Mouse (Mus musculus) inflammation-experienced regulatory T-cells, adult 6 months (primary cell): Measurements from ENCODE around the gene Cdk14. TPM values are rescaled to one million over a fixed set of nuclear protein-coding genes. Genes with fewer than 3 reads are reported as not detected.

ENCODE experiments used
- ATAC-seq: one replicate; pipeline ENCODE4 v1.8.0; 2017
- polyA plus RNA-seq, 3 experiments: library from polyadenylated mRNA; unstranded; fragments of 100-300 nt; shearing (Covaris generic); gene quantifications; one replicate each; pipeline ENCODE4 v1.2.1; 2017

Gene Cdk14
- polyA plus RNA-seq, 3 experiments from 2014 or later, result 0.12 to 0.78 TPM; not detected in 1

DNA sequence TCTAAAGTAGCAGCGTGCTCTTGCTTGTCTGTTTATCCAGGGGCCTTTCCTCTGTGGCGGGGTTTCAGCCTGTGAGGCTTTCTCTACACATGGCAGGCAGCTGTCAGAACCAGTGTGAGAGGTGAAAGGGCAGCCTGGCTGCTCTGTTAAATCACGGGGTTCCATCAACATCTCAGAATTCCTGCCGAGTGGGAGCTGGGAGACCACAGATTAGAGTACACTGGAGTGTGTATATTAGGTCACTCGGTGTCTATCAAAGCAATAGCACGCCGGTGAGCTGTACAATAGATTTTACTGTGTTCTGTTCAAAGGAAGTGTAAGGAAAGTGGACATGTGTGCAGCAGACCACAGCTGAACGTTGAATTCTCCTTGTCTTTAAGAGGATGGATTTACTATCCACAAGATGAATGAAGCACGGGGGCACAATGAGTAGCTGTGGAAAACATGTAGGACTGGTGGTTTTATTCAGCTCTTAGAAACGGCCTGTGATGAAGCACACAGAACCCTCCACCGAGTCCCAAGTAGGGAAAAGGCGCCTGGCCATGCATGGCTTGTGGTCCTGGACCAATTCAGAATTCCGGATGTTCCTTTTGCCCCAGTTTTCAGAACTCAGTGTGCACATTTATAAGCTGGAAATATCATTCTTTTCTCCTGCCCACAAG, 585.2 kb downstream of the Cdk14 start:
- no peak for ATAC-seq

DNA sequence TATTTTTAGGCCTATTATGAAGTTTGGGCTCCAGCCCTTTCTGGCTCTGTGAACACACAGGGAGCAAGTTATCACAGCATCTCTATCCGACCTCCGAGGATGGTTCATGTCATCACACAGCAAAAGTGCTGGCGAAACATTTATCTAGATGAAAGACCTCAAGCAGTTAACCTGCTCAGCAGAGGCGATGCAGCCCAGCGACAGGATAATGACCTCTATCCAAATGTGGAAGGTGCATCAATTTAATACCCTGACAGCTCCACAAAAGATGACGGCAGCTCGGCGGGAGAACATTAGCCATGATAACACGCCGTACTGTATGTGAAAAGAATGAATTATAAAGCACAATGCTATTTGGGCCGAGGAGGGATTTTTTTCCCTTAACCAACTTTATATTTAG, 586.2 kb downstream of the Cdk14 start:
- ATAC-seq, result no peak

DNA sequence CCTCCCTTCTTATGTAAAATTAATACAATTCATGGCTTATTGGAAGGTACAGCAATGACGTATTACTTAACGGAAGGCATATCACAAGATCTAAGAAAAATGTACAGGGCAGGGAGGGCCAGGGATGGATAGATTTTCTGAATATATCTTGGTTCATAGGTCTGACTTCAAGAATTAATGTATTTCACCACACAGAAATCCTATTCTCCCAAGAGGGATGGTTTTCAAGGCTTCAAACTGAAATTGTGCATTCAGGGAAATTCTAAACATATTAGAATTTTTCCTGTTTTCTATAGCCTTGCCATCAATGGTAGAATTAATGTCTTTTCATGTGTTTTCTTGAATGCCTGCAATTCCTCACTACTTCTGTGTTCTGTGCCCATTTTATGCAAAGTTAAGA, 593.2 kb downstream of the Cdk14 start:
- no peak for ATAC-seq

DNA sequence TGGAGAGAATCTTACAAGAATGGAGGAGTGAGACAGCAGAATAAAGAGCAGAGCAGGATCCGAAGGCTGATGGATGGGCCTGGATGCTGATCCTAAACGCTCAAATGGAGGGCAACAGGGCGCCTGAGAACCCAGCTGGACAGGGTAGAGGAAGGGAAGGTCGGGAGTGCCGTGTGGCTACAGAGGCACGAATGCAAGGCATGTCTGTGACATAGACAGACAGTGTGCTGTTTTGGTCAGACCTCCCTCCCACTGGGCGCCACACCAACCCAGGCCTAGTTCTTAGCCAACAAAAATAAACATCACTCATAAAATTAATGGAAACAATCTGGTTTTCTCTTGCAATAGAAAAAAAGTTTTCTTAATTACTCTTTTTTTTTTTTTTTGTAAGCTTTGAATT, 594.2 kb downstream of the Cdk14 start:
- ATAC-seq, result no peak

DNA sequence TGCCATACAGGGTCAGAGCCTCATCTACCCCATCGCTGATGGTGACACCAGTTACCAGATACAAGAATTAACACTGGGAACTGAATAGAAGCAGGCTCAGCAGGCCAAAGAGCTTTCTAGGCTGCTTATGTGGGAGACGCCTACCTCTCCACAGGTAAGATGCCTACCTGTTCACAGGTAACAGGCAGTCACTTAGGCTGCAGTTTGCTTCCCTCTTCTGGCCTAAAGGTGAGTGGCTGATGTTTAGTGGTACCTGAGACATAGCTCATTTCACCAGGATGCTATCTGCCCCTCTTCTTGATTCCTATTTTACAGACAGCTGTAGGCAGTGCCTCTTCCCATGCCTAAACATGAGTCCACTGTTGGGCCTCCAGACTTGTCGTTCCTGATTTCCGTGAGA, 595.0 kb downstream of the Cdk14 start:
- ATAC-seq, result no peak

DNA sequence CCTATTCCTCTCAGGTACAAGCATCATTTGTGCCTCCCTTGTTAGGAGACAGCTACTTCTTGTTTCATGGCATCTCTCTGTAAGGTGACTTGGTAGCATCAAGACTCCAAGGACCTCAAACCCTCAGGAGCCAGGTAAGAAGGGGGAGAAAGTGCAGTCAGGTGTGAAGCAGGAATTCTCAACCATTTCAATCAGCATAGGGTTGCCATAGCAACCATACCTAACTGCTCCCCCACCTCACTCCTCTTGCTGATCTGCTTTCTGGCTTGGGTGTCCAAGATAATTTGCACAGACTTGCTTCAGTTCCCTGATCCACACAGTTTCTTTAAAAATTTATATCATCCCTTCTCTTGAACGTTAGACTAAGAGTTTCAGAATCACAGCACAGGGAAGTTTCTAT, 595.9 kb downstream of the Cdk14 start:
- ATAC-seq, result no peak

DNA sequence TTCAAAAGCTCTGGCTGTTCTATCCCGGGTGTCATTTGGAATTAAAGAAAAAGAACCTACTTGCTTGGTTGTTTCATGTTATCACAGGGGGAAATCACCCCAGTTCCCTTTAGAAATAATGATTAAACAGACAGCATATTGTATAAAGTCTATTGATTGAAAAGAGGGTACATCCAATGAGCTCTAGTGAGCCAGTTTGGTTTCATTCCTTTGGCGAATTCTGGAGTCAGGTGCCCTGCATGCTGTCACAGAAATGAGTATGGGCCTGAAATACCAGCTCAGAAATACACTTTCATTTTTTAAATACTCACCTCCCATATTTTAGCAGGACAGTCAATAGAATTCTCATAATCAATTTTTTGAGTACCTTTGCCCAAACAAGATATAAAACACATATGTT, 598.1 kb downstream of the Cdk14 start:
- ATAC-seq, result no peak

DNA sequence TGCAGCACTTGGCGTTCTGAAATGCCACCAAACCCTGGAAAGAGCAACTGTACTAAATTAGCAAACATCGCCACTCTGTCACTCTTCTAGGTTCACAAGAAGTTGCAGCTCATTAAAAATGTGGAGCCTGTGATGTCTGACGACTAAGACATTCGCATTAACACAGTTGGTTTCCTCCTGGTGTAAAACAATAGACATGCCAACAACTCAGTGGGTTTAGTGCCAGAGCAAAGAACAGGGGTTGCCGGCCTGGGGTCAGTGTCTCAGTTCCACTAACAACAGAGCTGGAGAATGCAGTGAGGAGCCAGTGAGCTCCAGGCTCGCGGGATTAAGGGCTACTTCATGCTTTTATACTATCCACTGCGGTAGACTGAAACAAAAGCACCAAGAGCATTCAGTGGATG, 598.7 kb downstream of the Cdk14 start:
- no peak for ATAC-seq

DNA sequence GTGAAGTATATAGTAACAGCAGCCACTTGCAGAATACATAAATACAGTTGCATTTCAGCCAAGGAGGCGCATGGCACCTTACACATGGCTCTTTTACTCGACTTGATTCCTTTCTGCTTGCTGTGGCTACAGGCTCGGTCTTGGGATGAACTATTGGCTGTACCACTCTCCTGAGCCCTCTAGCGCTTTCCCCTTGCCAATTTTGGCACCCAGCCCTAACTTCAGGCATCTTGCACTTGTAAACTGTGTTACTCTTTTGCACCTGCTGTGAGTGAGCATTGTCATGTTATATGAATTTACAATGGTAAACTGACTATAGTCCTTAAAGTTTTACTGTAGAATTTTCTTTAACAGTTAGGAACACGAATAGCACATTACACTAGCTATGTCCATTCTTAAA, 603.1 kb downstream of the Cdk14 start:
- ATAC-seq, result no peak

DNA sequence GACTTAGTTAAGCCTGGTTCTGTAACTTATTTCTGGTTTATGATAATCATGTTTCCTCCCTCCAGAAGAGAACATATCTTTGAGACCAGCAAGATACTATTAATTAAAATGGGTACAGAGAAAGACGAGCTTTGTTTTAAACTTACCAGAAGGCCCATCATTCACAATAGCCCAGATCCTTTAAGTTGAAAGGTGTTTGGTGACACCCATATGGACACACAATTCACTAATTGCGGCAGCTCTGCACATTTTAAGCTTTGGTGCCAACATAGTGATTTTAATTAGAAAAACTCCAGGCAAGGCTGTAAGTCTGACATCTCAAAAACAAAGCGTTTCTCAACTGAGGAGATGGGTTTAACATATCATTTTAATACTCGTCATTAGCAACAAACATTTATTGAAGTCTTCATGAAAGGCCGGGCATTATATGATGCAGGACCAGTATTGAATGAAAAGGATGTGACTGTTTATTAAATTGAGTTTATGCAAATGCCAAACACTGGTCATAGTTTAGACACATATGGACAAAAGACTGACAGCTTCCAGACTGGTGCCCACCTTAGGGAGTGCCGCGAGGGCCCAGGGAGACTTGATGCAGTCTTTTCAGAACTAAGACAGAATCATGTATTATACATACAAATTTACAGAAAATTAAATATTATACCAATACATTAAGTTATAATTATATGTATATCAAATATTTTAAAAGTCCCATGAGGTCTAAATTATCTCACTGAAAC, 605.5 kb downstream of the Cdk14 start:
- no peak for ATAC-seq

DNA sequence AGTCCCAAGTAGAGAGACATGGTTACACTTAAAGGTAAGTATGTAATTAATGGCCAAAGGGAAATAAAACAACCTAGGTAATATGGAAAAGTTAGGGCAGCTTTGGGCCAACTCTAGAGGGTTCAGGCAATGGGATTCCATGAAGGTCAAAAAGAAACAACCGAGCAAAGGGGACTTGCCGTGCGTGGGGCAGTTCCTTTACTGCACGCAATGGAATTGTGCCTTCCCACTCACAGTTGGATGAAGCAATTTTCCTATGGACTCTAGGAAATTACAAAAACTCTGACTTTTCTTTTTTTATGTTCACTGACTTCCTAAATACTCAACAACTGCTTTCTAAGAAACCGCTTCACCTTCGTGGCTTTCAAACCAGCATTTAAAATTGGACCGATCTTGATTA, 606.8 kb downstream of the Cdk14 start:
- no peak for ATAC-seq

DNA sequence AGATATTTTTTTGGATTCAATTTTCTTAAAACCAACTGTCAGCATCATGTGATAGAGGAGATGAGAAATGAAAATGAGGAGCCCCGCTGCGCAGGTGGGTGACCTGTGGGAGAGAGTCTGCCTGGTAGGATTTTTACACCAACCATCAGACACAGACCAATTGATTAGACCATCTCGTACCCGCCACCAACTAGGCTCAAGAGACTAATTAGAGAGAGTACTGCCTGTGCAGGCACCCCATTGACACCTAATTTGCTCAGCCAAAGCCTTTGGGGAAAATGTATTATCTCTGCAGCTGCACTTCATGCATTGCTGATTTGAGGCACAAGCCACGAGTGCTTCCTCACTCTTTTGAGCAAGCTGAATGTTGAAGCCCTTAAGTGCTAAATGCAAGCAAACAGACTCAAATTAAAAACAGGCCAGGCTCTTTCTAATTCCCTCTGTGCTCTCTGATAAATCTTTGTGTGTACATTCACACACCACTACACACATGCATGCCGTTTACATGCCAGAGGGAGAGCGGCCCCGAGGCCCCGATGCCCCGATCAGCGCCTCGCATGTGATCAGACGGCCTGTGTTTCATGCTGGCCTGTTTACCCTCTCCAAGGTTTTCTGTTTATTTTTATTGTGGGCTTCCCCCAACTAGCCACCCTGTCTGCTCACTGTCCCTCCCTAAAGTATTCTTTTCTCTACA, 607.9 kb downstream of the Cdk14 start:
- no peak for ATAC-seq

DNA sequence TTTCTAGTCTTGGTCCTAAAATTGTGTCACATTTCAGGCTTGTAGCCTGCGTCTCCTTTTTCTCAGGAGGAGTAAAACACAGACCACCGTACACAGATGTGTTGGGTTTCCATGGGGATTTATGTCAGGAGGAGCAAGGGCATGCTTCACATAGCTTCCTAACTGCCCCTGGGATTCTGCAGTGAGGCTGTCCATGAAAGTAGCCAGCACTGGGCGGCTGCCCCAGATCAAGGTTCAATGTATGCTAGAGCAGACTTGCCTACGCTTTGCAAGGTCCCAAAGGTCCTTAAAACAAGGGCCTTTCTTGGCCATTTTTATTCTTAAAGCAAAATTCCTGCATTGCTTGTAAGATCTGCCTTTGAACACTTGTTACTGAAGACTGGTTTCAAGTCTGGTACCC, 614.9 kb downstream of the Cdk14 start:
- ATAC-seq, result no peak

DNA sequence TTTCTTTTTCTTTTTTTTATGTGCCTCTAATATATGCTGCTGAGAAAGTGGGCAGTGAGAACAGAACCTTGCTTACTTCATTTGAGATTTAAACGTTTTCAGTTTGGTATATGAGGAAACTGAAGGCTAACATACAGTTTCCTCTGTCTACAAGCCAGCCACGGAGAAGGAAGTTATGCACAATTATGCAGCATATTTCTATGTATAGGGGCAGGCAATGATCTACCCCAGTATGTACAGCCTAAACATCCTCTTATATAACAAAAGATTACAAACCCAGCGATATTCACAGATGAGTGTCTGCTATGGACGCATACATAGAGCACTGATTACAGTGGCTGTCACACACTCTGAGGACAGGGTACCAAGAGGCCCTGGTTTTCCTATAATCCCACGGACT, 616.4 kb downstream of the Cdk14 start:
- ATAC-seq, result no peak

DNA sequence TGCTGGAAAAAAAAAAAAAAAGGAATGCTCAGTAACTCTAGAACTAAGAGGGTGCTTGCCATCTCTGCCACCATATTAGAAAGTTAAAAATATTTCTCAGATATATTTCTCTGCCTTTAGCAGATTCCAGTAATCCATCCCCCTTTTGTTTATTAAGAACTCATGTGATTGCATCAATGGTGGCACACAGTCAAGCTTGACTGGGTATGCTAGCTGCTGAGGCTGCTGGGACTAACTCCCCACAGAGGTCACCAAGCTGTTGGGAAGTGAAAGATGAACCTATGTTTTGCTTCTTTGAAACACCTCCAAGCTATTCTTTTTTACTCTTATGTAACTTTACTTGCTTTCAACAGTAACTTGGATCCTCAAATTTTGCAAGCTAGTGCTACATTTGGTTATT, 618.1 kb downstream of the Cdk14 start:
- no peak for ATAC-seq

DNA sequence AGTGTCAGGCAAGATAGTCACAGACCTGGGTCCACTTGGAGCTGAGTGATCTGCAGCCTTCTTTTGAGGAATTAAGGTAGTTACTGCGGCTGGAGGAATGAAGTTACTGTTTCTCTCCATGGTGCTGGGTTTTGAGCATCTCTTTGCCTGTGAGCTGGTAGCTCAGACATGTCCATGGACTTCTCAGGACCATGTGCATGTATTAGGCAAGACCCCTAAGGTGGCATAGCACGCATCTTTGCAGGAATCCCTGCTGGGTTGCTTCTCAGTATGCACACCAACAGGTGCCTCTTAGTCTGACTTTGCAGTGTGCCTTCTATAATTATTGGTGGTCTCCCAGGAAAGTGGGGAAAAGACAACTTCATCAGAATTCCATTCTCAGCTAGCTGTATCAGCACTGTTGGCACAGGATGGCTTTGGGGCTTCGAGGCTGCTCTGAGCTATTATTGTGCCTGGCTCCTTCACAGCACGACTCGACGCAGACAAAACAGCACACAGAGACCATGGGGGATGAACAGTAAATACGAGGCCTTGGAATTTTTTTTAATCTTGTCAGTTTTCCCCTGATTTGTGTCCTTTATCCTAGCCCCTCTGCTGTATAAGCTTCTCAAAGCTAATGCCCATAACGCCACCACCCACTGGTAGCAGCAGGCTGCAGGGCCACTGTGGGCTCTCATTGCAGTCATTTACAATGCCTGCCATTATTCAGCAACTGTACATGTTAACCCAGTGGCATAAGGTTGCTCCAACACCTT, 618.8 kb downstream of the Cdk14 start:
- no peak for ATAC-seq

DNA sequence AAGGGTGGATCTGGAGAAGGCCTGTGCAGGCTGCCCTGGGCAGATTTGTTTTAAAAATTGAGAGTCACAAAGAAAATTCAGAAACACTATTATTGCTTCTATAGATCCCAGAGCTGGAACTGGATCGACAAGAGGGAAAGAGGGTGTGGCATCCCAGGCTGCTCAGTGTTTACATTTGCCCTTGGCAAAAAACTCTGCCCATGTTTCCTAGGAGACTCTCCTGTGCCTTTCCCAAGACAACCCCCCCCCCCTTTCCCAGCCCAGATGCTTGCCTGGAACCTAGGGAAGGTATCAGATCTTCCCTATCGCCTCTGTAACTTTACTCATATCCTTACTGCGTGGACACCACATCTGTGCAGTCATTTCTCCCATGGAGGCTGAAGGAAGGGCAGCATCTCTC, 628.9 kb downstream of the Cdk14 start:
- ATAC-seq, result no peak

DNA sequence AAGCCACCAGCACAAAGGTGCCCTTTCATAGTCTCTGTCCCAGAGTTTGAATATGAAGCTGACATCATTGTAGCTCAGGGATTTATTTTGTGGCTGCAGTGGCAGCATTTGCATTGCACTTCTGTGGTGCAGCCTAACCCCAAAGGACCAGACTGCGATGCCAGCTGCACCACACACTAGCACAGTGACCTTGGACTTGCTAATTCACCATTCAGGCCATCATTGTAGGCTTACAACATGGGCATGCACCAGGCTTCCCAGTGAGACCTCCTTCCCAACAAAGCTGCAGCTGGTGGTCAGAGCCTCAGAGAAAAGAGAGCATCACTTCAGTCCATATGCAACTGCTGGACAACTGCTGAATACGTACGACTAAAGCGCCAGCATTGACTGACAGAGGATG, 629.8 kb downstream of the Cdk14 start:
- no peak for ATAC-seq

DNA sequence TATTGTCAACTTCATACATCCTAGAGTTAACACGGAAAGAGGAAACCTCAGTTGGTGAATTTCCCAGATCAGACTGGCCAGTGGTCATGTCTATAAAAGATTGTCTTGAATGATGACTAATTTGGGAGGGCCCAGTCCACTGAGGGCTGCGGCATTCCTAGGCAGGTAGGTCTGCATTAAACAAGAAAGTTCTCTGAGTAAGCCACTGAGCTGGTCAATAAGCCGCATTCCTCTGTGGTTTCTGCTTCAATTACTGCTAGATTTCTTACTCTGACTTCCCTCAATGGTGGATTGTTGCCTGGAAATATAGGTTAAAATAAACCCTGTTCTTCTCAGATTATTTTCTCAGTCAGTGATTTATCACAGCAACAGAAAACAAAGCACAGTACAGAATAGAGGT, 631.6 kb downstream of the Cdk14 start:
- ATAC-seq, result no peak

DNA sequence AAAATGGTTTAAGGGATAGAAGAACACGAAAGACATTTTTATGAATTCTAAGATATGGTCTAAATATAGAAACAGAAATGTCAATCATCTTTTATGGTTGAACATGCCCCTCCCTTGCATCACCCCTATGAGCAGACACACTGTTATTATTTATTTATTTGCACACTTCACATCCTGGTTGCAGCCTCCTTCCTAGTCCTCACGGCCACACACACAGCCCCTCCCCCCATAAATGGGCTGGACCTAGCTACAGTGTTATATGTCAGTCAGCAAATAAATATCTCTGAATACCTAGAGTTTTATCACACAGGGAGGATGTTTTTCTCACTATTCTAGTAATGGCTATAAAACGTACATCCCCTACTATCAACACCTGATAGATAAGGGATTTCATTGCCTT, 633.3 kb downstream of the Cdk14 start:
- no peak for ATAC-seq

DNA sequence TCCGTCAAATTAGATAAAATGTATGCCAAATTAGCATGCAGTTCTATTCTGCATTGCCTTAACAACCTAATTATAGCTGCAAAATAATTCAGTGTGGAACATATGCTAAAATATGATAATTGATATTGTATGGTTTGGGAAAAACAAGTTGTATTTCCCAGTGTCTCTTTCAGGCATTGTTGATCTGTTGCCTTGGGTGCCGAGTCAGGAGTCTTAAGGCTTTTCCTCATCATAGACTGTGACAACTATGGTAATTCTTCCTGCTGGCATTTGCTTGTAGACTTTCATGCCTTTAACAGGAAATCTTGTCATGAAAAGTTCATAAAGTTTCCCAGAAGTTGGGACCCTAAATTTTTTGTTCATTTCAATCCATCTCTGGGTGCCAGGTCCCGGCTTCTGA, 641.8 kb downstream of the Cdk14 start:
- no peak for ATAC-seq

DNA sequence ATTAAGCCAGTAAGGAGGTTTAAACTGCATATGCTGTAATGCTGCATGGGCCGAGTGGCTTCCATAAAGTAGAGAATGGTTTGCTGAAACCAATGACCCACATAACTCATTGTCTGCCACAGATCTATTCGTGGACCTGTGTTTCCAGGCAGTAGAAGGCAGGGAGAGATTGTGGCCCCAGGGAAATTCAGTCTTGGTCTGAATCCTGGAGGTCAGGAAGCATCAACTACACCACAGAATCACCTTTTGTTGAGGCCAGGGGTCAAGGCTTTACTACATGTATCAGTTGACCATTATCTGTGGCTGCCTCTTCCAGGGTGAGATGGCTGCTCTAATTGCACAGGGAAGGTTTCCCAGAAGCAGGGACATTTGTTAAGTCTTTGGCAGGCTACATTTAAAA, 643.6 kb downstream of the Cdk14 start:
- ATAC-seq, result no peak

DNA sequence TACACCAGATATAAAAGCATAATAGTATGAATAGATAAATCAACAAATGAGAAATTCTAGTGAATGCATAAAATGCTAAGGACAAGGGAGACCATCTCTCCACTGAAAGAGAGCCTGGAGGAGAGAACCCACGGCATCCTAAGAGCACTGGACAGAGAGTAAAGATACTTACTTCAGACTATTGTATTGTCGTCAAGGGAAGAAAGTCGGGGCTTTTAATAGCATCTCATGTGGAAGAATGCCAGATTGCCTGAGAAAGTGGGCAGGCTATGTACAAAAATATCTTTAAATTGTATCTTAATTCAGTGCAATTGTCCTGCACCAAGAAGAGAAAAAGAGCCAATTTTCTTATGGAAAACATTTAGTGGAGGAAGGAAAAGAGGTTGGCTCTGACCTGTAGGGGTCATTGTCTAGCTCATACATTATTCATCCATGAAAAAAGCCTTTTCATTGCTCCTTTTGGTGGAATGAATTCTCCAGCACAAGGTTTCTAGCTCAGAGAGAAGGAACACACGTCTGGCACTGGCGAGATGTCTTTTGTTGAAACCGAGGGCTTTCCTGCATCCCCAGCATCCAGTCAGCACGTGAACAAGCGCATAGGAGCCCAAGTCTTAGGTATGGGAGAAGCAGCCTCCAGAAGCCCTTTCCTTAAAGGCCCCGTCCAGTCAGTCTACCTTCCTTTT, 646.9 kb downstream of the Cdk14 start:
- ATAC-seq, result no peak
